Mouse (Mus musculus) 416B (cell line): ENCODE data around the gene Vps53.

Experiments used
- DNase-seq: peaks from one replicate; pipeline ENCODE4 v3.0.0; 2011; ENCODE audit warnings: low read depth

Gene Vps53

DNA sequence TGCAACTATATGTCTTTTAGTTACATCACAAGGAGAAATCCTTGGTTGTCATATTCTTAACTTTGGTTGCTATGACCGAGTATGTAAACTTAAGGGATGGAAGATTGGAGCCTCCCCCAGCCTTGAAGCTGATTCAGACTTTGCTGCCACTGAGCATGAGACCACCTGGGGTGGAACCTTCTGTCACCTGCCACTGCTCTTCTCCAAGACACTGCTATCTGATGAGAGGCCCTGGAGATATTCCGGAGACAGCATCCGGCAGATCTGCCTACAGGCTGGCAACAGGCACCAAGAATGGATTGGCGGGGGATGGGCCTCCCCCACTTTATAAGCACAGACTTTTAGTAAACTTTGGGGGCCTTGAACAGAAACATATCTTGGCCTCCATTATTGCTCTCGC, 127.0 kb downstream of the Vps53 start:
- no peak for DNase-seq

DNA sequence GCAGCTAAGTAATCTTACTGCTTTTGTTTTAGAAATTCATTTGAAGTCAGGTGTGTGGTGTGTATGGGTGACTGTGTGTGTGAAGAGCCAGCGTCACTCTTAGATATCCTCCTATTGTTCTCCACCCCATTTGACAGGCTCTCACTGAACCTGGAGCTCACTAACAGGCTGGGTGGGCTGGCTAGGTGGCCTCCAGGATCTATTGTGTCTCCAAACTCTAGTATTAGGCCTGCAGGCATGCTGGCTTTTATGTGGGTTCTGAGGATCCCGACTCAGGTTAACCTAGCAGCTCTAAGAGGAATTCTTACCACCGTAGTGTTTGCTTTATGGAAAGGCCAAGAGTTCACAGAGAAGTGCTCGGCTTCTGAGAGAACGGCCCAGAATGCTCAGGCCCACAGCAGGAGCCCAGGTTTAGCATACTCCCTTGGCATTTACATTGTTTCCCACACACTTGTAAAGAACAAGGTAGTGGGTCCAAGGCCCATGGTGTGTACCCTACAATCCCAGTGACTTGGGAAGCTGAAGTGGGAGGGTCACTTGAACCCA, 128.4 kb downstream of the Vps53 start:
- no peak for DNase-seq

GRCm38 (mm10) chr11:76050509-76050908, 128.9 kb downstream of the Vps53 start:
- DNase-seq: no peak

DNA sequence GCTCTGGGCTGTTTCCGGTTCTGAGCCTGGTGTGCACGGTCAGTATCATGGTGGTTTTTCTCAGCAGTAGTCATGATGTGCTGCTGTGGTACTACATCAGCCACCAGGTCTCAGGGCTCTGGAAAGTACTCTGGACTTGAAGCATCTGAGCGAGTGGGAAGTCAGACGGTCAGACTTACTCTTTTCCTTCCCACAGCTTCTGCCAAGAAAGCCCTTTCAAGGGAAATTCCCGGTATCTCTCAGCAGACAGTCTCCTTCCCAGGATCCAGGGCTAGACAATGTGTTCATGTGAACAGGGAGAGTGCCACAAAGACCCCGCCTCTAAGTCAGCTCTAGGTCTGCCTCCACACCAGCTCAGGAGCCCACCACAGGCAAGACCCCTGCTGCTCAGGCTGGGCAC, 134.1 kb downstream of the Vps53 start:
- no peak for DNase-seq

DNA sequence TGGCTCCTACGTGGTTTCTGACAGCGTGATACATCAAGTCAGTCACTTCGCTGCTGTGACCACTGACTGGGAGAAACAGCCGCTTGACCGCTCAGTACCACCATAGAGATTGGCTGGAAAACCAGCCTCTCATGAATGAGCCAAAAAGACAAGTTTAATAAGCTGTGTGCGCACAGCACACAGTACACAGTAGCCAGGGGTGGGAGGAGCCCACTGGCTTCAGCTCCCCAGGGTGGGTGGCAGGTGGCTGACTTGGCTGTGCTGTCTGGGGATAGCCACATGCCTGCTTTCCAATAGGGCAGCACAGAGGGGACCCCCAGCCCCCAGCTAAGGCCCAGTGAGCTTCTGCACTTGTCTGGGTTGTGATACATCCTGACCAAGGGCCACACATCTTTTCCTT, 135.0 kb downstream of the Vps53 start:
- no peak for DNase-seq

DNA sequence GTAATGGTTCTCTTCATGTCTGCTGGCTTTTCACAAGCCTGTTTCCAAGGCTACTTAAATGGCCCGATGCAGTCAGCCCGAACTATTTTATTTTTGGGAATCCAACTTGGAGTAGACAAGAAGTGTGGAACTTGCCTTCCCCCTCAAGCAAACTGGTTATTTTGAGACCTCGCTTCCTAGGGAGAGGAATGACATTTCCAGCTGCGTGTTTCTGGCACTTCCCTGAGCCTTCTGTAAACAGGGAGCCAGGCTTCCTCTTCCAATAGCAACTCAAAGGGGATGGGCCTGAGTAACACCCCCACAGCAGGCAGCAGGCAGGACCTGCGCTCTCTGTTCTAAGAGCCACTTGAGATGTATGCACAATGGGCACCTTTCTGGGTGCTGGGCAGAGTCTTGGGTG, 136.6 kb downstream of the Vps53 start:
- no peak for DNase-seq

- no peak for DNase-seq
Observed at GRCm38 (mm10) chr11:76042041-76042638, 137.3 kb downstream of the Vps53 start.

DNA sequence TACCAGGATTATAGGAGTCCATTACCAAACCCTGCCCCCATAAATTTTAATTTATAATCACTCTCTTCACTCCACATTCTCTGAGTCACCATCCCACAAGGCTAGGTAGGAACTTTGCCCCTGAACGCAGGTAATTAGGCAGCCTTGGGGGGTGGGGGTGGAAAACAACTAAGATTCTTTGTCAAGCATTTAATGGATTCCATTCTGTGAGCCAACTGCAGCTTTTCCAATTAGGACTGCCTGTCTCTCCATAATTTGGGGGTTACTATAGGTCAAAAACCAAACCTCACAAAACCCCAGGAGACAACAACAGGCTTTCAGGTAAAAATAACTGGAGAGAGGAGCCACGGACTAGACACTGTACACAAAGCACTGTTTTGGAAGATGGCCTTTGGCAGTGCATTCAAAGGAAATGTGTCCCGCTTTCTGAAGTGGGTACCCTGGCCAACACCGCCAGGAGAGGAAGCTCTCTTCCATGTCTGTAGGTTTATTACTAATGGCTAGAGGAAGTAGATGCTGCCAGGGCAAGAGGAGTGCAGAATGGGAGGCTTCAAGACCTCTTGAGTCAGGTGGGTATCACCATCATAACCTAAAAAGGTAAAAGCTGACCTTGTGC, 138.6 kb downstream of the Vps53 start:
- no peak for DNase-seq

- DNase-seq: no peak
Observed at GRCm38 (mm10) chr11:76040106-76040505, 139.3 kb downstream of the Vps53 start.

- no peak for DNase-seq
Observed at GRCm38 (mm10) chr11:76039271-76040053, 140.0 kb downstream of the Vps53 start.

DNA sequence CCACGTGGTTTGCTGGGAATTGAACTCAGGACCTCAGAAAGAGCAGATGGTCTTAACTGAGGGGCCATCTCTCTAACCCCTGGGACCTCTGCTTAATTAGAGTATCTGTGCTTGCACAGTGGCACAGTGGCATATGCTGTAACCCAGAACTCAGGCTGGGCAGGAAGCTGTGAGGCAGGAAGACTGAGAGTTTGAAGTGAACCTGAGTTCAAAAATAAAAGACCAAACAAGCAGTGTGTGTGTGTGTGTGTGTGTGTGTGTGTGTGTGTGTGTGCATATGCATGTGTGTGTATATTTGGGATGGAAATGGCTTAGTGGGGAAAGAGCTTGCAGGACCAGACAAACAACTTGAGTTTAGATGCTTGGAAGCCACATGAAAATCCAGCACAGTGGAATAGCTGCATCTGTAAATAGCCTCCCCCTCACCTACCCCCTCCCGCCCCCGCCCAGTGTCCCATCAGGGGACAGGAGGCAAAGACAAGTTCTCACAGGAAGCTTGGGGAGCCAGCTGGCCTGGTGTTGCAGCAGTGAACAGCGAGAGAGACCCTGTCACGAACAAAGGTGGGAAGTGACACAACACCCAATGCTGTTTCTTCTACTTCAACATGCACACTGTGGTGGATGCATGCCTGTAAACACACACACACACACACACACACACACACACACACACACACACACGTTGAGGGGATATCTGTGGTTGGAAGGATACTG, 141.7 kb downstream of the Vps53 start:
- DNase-seq: no peak

DNA sequence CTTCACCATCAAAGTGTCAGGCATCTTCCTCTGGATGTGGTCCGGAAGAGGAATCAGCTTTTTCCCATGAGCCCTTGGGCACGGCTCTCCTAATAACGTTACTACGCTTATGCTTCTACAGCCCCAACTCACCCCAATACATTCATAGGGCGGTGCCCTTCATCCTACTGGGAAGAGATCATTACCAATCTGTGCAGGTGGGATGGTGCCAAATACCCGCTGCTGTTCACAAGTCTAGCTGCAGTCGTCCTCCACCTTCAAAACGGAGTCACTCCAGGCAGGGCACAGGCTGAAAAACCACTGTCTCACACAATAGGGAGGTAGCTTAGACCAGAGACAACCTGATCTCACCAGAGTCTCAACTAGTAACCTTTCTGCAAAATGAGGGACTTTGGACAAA, 144.3 kb downstream of the Vps53 start:
- DNase-seq: no peak

GRCm38 (mm10) chr11:76033836-76034235, 145.6 kb downstream of the Vps53 start:
- peak; percentile 68 for DNase-seq

DNA sequence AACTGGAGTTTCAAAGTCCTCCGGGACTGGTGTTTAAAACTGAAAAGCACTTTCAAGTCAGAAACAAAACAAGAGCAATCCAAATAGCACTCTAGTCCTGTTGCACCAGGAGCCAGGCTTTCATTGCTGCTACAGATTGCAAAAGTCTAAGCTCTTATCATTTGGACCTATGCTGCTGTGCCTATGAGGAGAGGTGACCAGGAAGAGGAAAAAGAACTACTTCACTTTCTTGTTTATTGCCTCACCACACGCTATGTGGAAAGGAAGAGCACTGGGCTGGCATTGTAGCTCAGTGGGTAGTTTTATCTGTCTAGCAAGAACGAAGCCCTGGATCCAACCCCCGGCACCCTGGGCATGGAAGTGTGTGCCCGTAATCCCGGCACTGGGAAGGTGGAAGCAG, 146.1 kb downstream of the Vps53 start:
- peak; percentile 65 for DNase-seq

- DNase-seq: no peak
Observed at GRCm38 (mm10) chr11:76028072-76028465, 151.4 kb downstream of the Vps53 start.

DNA sequence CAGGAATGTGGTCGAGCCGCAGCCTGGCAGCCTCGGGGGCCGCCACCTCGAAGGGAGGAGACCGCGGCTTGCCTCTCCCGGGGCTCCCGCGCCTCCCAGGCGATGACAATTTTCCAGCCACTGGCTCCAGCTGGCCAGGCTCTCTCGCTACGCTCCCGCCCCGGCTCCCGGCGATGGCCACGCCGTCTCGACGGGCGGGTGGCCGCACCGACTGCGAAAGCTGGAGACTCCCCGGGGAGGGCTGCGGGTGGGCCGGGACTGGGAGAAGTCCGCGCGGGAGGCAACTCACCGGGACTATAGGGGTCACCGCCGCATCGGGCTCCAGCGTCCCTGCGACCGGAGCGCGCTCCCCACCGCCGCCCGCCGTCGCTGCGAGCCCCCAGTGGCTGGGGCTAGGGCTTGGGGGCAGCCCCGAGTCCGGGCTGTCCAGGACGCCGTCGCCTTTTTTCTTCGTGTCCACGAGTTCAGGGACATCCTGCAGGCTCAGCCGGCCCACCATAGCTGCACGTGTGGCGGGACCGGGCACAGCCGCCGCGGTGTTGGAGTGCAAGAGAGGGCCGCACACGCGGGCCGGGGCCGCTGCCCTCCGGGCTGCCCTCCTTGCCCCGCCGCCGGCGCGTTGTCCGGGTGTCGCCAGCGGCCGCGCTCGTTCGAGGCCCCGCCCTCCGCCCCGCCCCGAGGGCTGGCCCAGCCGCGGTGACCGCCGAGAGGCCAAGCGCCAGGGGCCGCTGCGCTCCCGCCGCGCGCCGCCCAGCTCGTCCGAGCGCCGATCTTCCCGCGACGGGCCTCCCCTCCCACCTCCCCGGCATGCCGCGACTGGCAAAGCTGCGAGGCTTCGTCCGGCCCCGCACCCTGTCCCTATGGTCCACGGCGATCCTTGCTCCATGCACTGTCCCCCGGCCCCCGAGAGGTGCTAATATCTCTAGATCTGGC, 152.0 kb downstream of the Vps53 start, which contains the start of gene Rflnb:
TSS of gene Rflnb (minus strand) at position 644 of the 933 bp plus-strand sequence.
- peak; percentile 60 for DNase-seq

DNA sequence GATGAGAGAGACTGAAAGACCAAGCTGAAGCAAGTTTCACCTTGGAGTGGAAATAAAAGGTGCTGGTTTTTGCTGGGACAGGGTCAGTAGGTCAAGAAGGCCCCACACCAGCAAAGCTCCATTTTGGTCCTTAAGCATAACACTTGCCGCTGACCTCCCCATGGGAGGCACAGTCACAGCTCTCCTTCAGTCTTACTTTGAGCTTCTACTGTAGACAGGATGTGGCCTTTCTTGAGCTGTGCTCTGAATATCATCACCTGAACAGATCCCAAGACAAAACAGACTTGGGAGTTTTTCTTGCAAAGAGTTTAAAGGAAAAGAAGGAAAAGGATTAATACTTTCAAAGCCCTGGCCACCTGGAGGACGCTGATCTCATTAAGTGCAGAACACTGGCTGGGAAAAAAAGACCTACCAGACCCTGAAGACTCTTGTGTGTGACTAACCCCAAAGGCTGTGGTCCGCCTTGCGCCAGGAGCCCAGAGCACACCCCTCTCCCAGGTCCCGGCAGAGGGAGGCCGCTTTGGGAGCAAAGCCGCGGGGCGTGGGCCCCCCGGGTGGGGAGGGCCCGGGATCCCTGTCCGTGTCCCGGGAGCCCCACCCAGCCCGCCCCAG, 152.8 kb downstream of the Vps53 start:
- DNase-seq: no peak

- peak; percentile 19 for DNase-seq
Observed at GRCm38 (mm10) chr11:76025080-76025583, 154.3 kb downstream of the Vps53 start.

GRCm38 (mm10) chr11:76020916-76021315, 158.5 kb downstream of the Vps53 start:
- DNase-seq: no peak

DNA sequence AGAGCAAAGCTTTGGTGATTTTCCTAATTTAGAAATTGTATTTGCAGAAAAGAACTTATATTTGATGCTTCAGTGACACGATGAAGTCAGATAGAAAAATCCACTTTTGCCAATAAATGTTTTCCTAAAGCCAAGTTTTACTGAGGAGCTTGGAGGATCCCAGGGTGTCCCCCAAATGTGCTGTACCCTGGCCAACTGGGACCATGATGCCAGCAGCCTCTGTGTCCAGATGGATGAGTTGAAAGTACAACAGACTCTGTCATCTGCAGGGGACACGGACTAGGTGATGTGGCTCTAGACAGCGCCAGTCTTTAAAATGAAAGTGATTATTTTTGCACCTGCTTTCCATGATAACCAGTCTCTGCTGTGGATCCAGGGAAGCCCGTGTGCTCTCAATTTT, 159.6 kb downstream of the Vps53 start:
- DNase-seq: no peak

GRCm38 (mm10) chr11:76015814-76016213, 163.6 kb downstream of the Vps53 start:
- peak; percentile 15 for DNase-seq
